Mouse (Mus musculus): ENCODE measurements around the gene Esrrg.

DNA sequence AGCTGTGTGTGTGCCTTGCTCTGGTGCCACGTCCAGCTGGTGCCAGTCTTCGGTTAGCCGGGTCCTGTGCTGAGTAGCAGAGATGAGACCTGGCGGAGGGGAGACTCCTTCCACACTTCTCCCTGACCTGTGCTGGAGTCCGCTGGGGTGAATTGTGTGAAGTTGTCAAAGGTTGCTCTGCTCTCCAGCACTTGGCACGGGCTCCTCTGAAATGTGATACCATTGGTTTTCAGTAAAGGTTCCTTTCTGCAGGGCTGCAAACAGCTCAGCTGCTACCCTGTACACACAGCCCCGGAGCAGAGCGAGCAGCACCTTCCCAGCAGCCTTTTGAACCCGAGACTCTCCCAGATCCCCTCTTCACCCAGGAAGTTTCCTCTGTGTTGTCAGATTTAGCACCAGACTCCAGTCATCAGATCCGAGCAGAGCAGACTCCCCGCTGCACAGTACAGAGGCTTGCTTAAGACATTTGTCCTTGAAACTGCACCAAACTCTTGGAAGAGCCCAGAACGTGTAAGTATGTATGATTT, 53.6 kb downstream of the Esrrg start:
- no peak for TF ChIP-seq CTCF (IDR thresholded peaks at IDR 0.05; ENCODE audit: insufficient read depth, low read depth, low read length)
- TF ChIP-seq POLR2A (IDR thresholded peaks at IDR 0.05; ENCODE audit: insufficient read depth, low read depth, low read length), result no peak
